Mouse (Mus musculus): Measurements from ENCODE around the gene Tmem107. TPM values are rescaled to one million over a fixed set of nuclear protein-coding genes. Genes with fewer than 3 reads are reported as not detected.

Tmem107 gene
- 9.9 TPM for polyA plus RNA-seq (2014; fragmentation: Illumina TruSeq; extraction: RNeasy Lipid Tissue Mini Kit (QIAGEN cat#74804); ENCODE audit: low read depth, low replicate concordance)

GRCm38 (mm10) chr11:69070590-69071222 lies at the start of gene Tmem107:
Tmem107 (plus strand) TSS chr11:69070806.

GRCm38 (mm10) chr11:69045531-69046394 lies 24.8 kb upstream of the Tmem107 start, which contains the start of gene Aurkb:
Aurkb (plus strand) TSS chr11:69045647.

GRCm38 (mm10) chr11:69059357-69059974 lies 11.1 kb upstream of the Tmem107 start, which contains the start of gene Borcs6:
Borcs6 (plus strand) TSS chr11:69059717.

GRCm38 (mm10) chr11:69088103-69088855 lies 17.7 kb downstream of the Tmem107 start, which contains the start of gene Vamp2:
Vamp2 (plus strand) TSS chr11:69088490.

GRCm38 (mm10) chr11:69094697-69095429 lies 24.3 kb downstream of the Tmem107 start, which contains the start of gene Per1:
Per1 (plus strand) TSS chr11:69095217.

GRCm38 (mm10) chr11:69120221-69121000 lies 49.8 kb downstream of the Tmem107 start, which contains the start of gene Hes7:
Hes7 (plus strand) TSS chr11:69120404.

GRCm38 (mm10) chr11:69122336-69122951 lies 51.8 kb downstream of the Tmem107 start, which contains the start of gene 9130213A22Rik:
9130213A22Rik (minus strand) TSS chr11:69122589.

Other genes with a start within 250 kb of the Tmem107 start
- gene Ndel1, start 198.9 kb upstream of the Tmem107 start, polyA plus RNA-seq (2014; fragmentation: Illumina TruSeq; extraction: RNeasy Lipid Tissue Mini Kit (QIAGEN cat#74804); ENCODE audit: low read depth, low replicate concordance), result 64.2 TPM
- not detected for gene Rnf222, start 182.3 kb upstream of the Tmem107 start, polyA plus RNA-seq (2014; fragmentation: Illumina TruSeq; extraction: RNeasy Lipid Tissue Mini Kit (QIAGEN cat#74804); ENCODE audit: low read depth, low replicate concordance)
- gene Rpl26, start 169.2 kb upstream of the Tmem107 start, polyA plus RNA-seq (2014; fragmentation: Illumina TruSeq; extraction: RNeasy Lipid Tissue Mini Kit (QIAGEN cat#74804); ENCODE audit: low read depth, low replicate concordance), result 1,087 TPM
- gene Odf4, start 143.7 kb upstream of the Tmem107 start, polyA plus RNA-seq (2014; fragmentation: Illumina TruSeq; extraction: RNeasy Lipid Tissue Mini Kit (QIAGEN cat#74804); ENCODE audit: low read depth, low replicate concordance), result not detected
- 33.1 TPM for gene Arhgef15, start 113.3 kb upstream of the Tmem107 start, polyA plus RNA-seq (2014; fragmentation: Illumina TruSeq; extraction: RNeasy Lipid Tissue Mini Kit (QIAGEN cat#74804); ENCODE audit: low read depth, low replicate concordance)
- 8.4 TPM for gene Slc25a35, start 102.7 kb upstream of the Tmem107 start, polyA plus RNA-seq (2014; fragmentation: Illumina TruSeq; extraction: RNeasy Lipid Tissue Mini Kit (QIAGEN cat#74804); ENCODE audit: low read depth, low replicate concordance)
- 117 TPM for gene Rangrf, start 95.6 kb upstream of the Tmem107 start, polyA plus RNA-seq (2014; fragmentation: Illumina TruSeq; extraction: RNeasy Lipid Tissue Mini Kit (QIAGEN cat#74804); ENCODE audit: low read depth, low replicate concordance)
- gene Pfas, start 62.3 kb upstream of the Tmem107 start, polyA plus RNA-seq (2014; fragmentation: Illumina TruSeq; extraction: RNeasy Lipid Tissue Mini Kit (QIAGEN cat#74804); ENCODE audit: low read depth, low replicate concordance), result 10.1 TPM
- gene Ctc1, start 54.9 kb upstream of the Tmem107 start, polyA plus RNA-seq (2014; fragmentation: Illumina TruSeq; extraction: RNeasy Lipid Tissue Mini Kit (QIAGEN cat#74804); ENCODE audit: low read depth, low replicate concordance), result 18.4 TPM
- gene Aurkb, start 25.2 kb upstream of the Tmem107 start, polyA plus RNA-seq (2014; fragmentation: Illumina TruSeq; extraction: RNeasy Lipid Tissue Mini Kit (QIAGEN cat#74804); ENCODE audit: low read depth, low replicate concordance), result not detected
- 16.5 TPM for gene Borcs6, start 11.1 kb upstream of the Tmem107 start, polyA plus RNA-seq (2014; fragmentation: Illumina TruSeq; extraction: RNeasy Lipid Tissue Mini Kit (QIAGEN cat#74804); ENCODE audit: low read depth, low replicate concordance)
- 95.0 TPM for gene Vamp2, start 17.7 kb downstream of the Tmem107 start, polyA plus RNA-seq (2014; fragmentation: Illumina TruSeq; extraction: RNeasy Lipid Tissue Mini Kit (QIAGEN cat#74804); ENCODE audit: low read depth, low replicate concordance)
- gene Per1, start 24.4 kb downstream of the Tmem107 start, polyA plus RNA-seq (2014; fragmentation: Illumina TruSeq; extraction: RNeasy Lipid Tissue Mini Kit (QIAGEN cat#74804); ENCODE audit: low read depth, low replicate concordance), result 22.2 TPM
- gene Hes7, start 49.6 kb downstream of the Tmem107 start, polyA plus RNA-seq (2014; fragmentation: Illumina TruSeq; extraction: RNeasy Lipid Tissue Mini Kit (QIAGEN cat#74804); ENCODE audit: low read depth, low replicate concordance), result not detected
- gene 9130213A22Rik, start 51.8 kb downstream of the Tmem107 start, polyA plus RNA-seq (2014; fragmentation: Illumina TruSeq; extraction: RNeasy Lipid Tissue Mini Kit (QIAGEN cat#74804); ENCODE audit: low read depth, low replicate concordance), result 0.39 TPM
- not detected for gene Aloxe3, start 55.1 kb downstream of the Tmem107 start, polyA plus RNA-seq (2014; fragmentation: Illumina TruSeq; extraction: RNeasy Lipid Tissue Mini Kit (QIAGEN cat#74804); ENCODE audit: low read depth, low replicate concordance)
- not detected for gene Alox12b, start 86.2 kb downstream of the Tmem107 start, polyA plus RNA-seq (2014; fragmentation: Illumina TruSeq; extraction: RNeasy Lipid Tissue Mini Kit (QIAGEN cat#74804); ENCODE audit: low read depth, low replicate concordance)
- 1.6 TPM for gene Alox8, start 127.0 kb downstream of the Tmem107 start, polyA plus RNA-seq (2014; fragmentation: Illumina TruSeq; extraction: RNeasy Lipid Tissue Mini Kit (QIAGEN cat#74804); ENCODE audit: low read depth, low replicate concordance)
- 0.05 TPM for gene Gucy2e, start 166.2 kb downstream of the Tmem107 start, polyA plus RNA-seq (2014; fragmentation: Illumina TruSeq; extraction: RNeasy Lipid Tissue Mini Kit (QIAGEN cat#74804); ENCODE audit: low read depth, low replicate concordance)

Data from heart, adult 10 weeks (tissue).